Mouse (Mus musculus) neural tube, embryonic 12.5 days (tissue): Measurements from ENCODE around the gene Polr2g. TPM values are rescaled to one million over a fixed set of nuclear protein-coding genes. Genes with fewer than 3 reads are reported as not detected.

Source experiments
- ATAC-seq: fragments of 200-750 bp; cut with Nextera tagmentation; 2 replicates; pipeline ENCODE4 v1.8.0; 2017; ENCODE audit warnings: low read depth, mild to moderate bottlenecking, moderate TSS enrichment, moderate library complexity; ENCODE audit not compliant: low FRiP score
- H3K27ac ChIP-seq: fragments of 300-500 bp; sonication (generic); 2 replicates; pipeline ENCODE4 v1.5.1; 2016
- H3K27me3 ChIP-seq: fragments of 300-500 bp; sonication (generic); replicated peaks from 2 replicates; pipeline ENCODE4 v1.6.1; 2016; ENCODE audit warnings: mild to moderate bottlenecking
- H3K36me3 ChIP-seq: fragments of 300-500 bp; sonication (generic); 2 replicates; pipeline ENCODE4 v1.6.1; 2016; ENCODE audit warnings: mild to moderate bottlenecking
- H3K4me1 ChIP-seq: fragments of 300-500 bp; sonication (generic); 2 replicates; pipeline ENCODE4 v1.6.1; 2016
- H3K4me2 ChIP-seq: fragments of 300-500 bp; sonication (generic); replicated peaks from 2 replicates; pipeline ENCODE4 v1.6.1; 2016; ENCODE audit warnings: mild to moderate bottlenecking
- H3K4me3 ChIP-seq: fragments of 300-500 bp; sonication (generic); 2 replicates; pipeline ENCODE4 v1.5.1; 2016
- H3K9ac ChIP-seq: fragments of 300-500 bp; sonication (generic); 2 replicates; pipeline ENCODE4 v1.6.1; 2016; ENCODE audit warnings: mild to moderate bottlenecking
- H3K9me3 ChIP-seq: fragments of 300-500 bp; sonication (generic); 2 replicates; pipeline ENCODE4 v1.6.1; 2016; ENCODE audit warnings: mild to moderate bottlenecking
- WGBS: fragments of 180-500 bp; shearing (Covaris S2); methylation state at CpG from one replicate; pipeline ENCODE4 v1.1.7; 2016; 5-methylcytosine and 5-hydroxymethylcytosine counted together
- polyA plus RNA-seq: library from polyadenylated mRNA; unstranded; fragments of >200 nt; fragmentation: Nextera tagmentation; extraction: Ambion mirVana; gene quantifications from 2 replicates; pipeline ENCODE4 v1.2.1, GENCODE M21; 2016

The Polr2g gene
- polyA plus RNA-seq, 1 experiment from 2014 or later, result 152 TPM

DNA sequence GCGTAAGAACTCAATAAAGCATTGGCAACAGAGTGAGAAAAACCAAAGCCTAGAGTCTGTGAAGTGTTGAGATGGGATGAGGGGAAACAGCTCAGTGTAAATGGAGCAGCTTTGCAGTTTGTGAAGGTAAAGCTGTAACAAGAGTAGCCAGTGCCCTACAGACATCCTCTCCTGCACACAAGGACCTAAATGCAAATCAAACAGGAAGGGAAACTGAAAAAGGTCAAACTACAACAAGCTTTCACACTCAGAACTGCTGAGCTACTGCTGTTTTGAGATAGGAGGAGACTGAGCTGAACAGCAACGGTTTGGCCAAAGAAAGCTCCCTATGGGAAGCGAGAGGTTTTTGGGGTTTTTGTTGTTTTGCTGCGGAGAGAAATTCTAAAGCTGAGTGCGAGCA lies 8.4 kb upstream of the Polr2g start:
- peaks cover 60% of the 10 kb centered on the region for H3K36me3 ChIP-seq
- H3K4me1 ChIP-seq, result peaks cover 12% of the 10 kb centered on the region
- 96% methylated on average over 5 of the region's 5 CpGs for WGBS
- no peak overlapping the region for H3K27ac ChIP-seq
- no peak for ATAC-seq
- no peaks in the 10 kb centered on the region for H3K9me3 ChIP-seq
- H3K4me2 ChIP-seq, result no peak overlapping the region
- no peaks in the 10 kb centered on the region for H3K27me3 ChIP-seq
- no peak overlapping the region for H3K9ac ChIP-seq
- H3K4me3 ChIP-seq, result no peak overlapping the region

DNA sequence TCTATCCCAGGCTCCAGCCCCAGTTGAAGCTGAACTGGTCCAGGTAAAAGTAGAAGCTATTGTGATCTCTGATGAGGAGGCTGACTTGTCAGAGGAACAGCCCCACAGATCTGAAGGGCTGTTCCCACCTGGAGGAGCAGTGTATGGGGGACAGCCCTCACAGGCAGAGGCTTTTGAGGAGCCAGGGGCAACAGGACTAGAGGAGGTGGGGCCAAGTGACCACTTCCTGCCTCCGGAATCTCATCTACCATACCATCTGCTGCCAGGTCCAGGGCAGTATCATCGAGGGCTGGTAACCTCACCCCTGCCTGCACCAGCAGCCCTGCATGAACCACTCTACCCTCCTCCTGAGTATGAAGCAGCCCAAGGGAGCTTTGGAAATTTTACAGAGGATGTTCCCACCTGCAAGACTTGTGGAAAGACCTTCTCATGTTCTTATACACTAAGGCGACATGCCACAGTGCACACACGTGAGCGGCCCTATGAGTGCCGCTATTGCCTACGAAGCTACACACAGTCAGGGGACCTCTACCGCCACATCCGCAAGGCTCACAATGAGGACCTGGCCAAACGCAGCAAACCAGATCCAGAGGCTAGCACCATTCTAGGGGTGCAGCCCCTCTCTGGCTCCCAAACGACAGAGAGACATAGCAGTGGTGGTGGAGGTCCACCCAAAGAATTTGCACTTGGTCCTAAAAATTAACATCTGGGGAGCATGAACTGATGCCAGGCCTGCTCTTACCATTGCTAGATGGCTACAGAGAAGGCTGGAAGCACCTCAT lies 5.7 kb upstream of the Polr2g start:
- Histone ChIP-seq H3K27me3 (no peaks in the 10 kb centered on the region), H3K4me1 (peaks cover 15% of the 10 kb centered on the region), H3K9ac (no peak overlapping the region), H3K27ac (no peak overlapping the region), H3K36me3 (peaks cover 39% of the 10 kb centered on the region), H3K4me3 (no peak overlapping the region), H3K9me3 (no peaks in the 10 kb centered on the region), H3K4me2 (0 out of 2 replicates have a peak overlapping the region, but pooled peaks have one; percentile 73)
- 94% methylated on average over 11 of the region's 11 CpGs for WGBS
- ATAC-seq, result no peak

DNA sequence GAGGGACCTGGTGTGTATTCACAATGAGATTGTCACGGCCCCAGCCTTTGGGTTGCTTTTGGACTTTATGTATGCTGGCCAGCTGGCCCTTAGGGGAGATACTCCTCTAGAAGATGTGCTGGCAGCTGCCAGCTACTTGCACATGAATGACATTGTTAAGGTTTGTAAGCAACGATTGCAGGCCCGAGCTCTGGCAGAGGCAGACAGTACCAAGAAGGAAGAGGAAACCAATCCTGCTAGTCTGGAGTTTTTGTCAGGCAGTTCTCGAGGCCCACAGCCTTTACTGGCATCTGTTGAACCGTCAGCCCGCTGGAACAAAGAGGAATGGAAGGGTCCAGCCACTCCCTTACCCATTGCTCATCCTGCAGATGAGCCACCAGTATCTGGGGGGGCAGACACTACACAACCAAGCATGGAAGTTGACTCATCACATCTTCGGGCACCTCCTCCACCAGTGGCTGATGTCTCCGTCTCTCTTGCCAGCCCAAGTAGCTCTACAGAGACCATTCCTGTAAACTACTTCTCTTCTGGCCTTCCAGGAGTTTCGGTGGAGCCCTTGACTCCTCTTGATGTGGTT lies 4.9 kb upstream of the Polr2g start:
- Histone ChIP-seq H3K4me1 (peaks cover 15% of the 10 kb centered on the region), H3K9me3 (no peaks in the 10 kb centered on the region), H3K4me2 (peak overlapping the region; percentile 73), H3K36me3 (peaks cover 35% of the 10 kb centered on the region), H3K4me3 (no peak overlapping the region), H3K27me3 (no peaks in the 10 kb centered on the region), H3K9ac (no peak overlapping the region), H3K27ac (no peak overlapping the region)
- no peak for ATAC-seq
- WGBS, result 92% methylated on average over 9 of the region's 9 CpGs

DNA sequence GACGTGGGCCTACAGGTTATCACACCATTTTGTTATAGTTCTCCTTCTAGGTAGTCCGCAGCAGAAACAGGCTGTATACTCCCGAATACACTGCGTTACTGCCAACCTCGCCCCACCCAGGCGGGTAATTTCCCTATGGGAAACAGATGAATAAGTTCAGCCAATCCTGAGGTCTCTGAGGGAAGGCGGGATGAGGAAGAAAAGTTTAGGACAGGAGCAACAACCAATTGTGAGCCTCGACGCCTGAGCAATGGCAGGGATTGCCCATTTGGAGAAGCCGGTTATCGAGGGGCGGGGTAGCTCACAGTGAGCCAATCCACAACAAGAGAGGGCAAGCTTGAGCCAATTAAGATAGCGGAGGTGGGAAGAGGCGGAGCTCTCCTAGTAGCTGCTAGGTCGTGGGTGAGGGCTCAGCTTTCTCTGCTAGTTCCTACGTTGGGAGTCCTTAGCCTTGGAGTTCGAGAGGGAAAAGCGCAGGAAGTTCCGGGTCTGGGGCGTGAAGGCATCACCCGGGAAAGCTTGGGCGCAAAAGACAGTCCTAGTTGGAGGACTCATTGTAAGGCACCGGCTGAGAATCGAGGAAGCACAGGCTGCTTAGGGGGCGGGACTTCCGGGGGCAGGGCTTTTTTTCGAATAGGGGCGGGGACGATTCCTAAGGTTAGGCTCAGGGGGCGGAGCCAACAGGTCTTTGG lies 3.9 kb upstream of the Polr2g start, which contains the start of gene Zbtb3:
Gene Zbtb3 (plus strand): TSS at position 426 of the 692 bp plus-strand sequence.
- under 1% methylated on average over 30 of the region's 30 CpGs for WGBS
- Histone ChIP-seq H3K27ac (peak within 1 kb of the TSS; percentile 57; the same call in 1 of the 2 replicates), H3K4me1 (peaks cover 22% of the 10 kb centered on the region), H3K36me3 (peaks cover 26% of the 10 kb centered on the region), H3K9me3 (no peaks in the 10 kb centered on the region), H3K4me3 (peak within 1 kb of the TSS; percentile 54), H3K4me2 (peak within 1 kb of the TSS; percentile 73), H3K27me3 (no peaks in the 10 kb centered on the region), H3K9ac (peak within 1 kb of the TSS; percentile 51)
- peak; percentile 97 for ATAC-seq

DNA sequence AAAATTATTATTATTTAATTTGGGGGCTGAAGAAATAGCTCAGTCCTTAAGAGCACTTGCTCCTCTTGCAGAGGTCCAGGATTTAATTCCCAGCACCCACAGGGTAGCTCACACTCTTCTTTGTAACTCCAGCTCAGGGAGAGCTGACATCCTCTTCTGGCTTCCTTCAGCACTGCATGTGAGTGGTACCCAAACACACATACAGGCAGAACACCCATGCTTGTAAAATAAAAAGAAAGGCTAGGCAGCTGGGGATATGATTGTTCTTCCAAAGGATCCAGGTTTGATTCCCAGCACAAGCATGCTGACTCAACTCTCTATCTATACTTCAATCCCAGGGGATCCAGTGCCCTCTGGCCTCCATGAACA lies 554 bp upstream of the Polr2g start:
- Histone ChIP-seq H3K27me3 (no peaks in the 10 kb centered on the region), H3K9me3 (no peaks in the 10 kb centered on the region), H3K4me1 (peaks cover 24% of the 10 kb centered on the region), H3K4me2 (peak overlapping the region; percentile 82), H3K27ac (no peak overlapping the region), H3K4me3 (no peak overlapping the region), H3K9ac (no peak overlapping the region), H3K36me3 (peaks cover 21% of the 10 kb centered on the region)
- no peak for ATAC-seq

DNA sequence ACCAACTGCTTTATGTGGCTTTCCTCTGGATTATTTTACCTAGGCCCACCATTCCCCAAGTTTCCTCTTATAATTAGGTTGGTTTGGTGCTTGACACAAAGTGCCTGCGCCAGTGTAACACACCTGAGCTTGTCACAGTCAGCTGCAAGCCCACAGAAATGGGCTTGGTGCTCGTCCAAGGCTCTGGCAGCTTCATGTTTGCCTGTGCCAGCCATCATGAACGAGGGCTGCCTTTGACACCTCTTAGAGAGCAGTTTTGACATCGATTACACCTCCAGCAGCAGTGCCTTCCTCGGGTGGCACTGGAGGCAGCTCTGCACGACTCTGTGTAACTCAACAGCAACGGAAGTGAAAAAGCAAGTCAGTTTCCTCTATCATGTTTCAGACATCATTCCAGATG lies 8.2 kb downstream of the Polr2g start:
- H3K36me3 ChIP-seq, result peaks cover 34% of the 10 kb centered on the region
- no peak for ATAC-seq
- no peak overlapping the region for H3K27ac ChIP-seq
- peaks cover 16% of the 10 kb centered on the region; the same call in 1 of the 2 replicates for H3K4me1 ChIP-seq
- H3K27me3 ChIP-seq, result no peaks in the 10 kb centered on the region
- H3K4me3 ChIP-seq, result no peak overlapping the region
- no peak overlapping the region for H3K9ac ChIP-seq
- 88% methylated on average over 7 of the region's 7 CpGs for WGBS
- H3K9me3 ChIP-seq, result no peaks in the 10 kb centered on the region
- no peak overlapping the region for H3K4me2 ChIP-seq

DNA sequence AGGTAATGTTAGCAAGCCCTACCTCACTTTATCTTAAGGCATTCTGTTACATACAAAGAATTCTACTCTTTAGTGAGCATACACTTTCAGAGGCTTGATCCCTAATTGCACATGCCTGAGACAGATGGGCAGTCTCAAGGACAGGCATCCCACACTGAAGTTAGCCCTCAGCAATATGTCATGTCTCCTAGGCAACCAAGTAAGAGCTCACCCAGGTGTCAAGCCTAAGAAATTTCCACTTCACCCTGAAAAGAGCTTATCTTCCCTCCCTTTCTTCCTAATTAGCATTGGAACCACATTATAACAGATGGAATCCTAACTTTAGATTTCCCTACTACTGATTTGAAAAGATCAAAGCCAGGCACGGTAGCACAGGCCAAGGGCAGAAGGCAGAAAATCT lies 9.2 kb downstream of the Polr2g start:
- WGBS, result 36% methylated on average over 1 of the region's 1 CpGs
- H3K27me3 ChIP-seq, result no peaks in the 10 kb centered on the region
- no peak for ATAC-seq
- H3K4me3 ChIP-seq, result no peak overlapping the region
- no peak overlapping the region for H3K4me2 ChIP-seq
- H3K27ac ChIP-seq, result no peak overlapping the region
- H3K9ac ChIP-seq, result no peak overlapping the region
- H3K9me3 ChIP-seq, result no peaks in the 10 kb centered on the region
- H3K36me3 ChIP-seq, result peaks cover 24% of the 10 kb centered on the region
- peaks cover 18% of the 10 kb centered on the region; the same call in 1 of the 2 replicates for H3K4me1 ChIP-seq

DNA sequence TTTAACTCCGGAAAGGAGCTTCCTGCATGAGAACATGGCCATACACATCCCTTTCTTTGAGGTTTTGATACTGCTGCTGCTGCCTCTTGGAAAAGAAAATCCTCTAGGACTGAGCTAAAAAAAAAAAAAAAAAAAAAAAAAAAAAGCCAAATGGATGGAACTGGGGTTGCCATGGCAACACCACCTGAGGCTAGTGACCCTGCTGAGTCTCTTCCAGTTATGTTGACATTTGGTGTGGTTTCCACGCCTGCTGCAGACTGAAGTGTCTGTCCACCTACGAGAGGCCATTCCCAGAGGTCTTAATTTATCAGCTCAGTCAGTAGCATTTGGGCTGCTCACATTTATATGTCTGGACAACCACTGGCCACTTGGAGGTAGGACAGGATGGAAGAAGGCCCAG lies 9.9 kb downstream of the Polr2g start:
- H3K9ac ChIP-seq, result no peak overlapping the region
- WGBS, result 22% methylated on average over 3 of the region's 3 CpGs
- H3K4me1 ChIP-seq, result peaks cover 18% of the 10 kb centered on the region; the same call in 1 of the 2 replicates
- no peak overlapping the region for H3K4me3 ChIP-seq
- no peak overlapping the region for H3K27ac ChIP-seq
- no peaks in the 10 kb centered on the region for H3K27me3 ChIP-seq
- ATAC-seq, result no peak
- no peaks in the 10 kb centered on the region for H3K9me3 ChIP-seq
- H3K36me3 ChIP-seq, result peaks cover 24% of the 10 kb centered on the region
- no peak overlapping the region for H3K4me2 ChIP-seq

DNA sequence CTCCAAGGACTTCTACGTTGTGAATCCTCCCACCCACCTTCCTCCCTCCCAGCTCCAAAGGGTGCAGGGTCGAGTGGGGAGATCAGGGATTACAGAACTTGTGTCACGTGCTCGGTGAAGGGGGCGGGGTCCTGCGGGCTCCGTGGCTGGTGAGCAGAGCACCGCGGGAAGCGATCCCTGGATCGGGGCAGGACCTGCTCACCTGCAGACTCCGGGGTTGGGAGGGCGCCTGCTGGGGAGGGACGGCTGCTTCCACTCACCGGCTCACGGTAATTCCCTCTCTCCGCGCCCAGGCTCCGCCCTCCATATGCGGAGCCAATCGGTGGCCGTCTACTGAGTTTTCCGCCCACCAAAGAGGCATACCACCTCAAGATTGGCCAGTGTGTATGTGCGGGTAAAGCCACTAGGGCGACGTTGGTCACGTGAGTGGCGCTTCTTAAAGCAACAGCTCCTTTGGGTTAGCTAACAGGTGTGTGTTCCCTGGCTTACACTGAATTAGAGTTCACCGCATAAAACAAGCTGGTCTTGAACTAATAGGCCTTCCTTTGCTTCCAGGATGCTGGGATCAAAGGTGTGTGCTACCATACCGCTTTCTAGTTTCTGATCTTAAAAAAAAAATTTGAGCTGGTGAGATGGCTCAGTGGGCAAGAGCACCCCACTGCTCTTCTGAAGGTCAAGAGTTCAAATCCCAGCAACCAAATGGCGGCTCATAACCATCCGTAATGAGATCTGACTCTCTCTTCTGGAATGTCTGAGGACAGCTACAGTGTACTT lies 12.2 kb downstream of the Polr2g start, which contains the start of gene Taf6l:
Gene Taf6l (minus strand): TSS at position 410 of the 774 bp plus-strand sequence.
- Histone ChIP-seq H3K4me1 (peaks cover 18% of the 10 kb centered on the region; the same call in 1 of the 2 replicates), H3K36me3 (peaks cover 29% of the 10 kb centered on the region), H3K27ac (no peak within 1 kb of the TSS), H3K4me2 (peak within 1 kb of the TSS; percentile 68), H3K27me3 (no peaks in the 10 kb centered on the region), H3K9me3 (no peaks in the 10 kb centered on the region), H3K4me3 (peak within 1 kb of the TSS; percentile 74), H3K9ac (peak within 1 kb of the TSS; percentile 62)
- ATAC-seq, result peak; percentile 99
- WGBS, result under 1% methylated on average over 32 of the region's 32 CpGs

DNA sequence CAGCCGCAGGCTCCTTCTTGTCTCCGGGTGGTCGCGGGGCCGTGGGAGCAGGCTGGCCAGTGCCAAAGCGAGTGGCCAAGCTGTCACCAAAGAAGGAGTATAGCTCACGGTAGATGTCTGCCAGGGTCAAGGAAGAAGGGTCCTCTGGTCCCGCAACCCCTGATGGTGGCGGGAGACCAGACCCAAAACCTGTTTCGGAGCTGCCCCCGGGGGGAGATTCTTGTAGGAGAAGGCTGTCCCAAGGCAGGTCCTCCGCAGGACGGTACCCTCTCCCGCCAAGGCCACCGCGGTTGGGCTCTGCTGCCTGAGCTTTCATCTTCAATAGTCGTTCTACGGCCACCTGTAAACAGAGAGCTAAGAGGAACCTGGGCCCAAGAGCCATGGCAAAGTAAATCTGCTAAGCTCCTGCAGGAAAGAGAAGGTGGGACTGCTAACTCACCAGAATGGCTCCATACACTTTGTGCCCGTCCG lies 23.4 kb downstream of the Polr2g start:
- Histone ChIP-seq H3K27me3 (no peaks in the 10 kb centered on the region), H3K27ac (peak overlapping the region; percentile 98), H3K9me3 (no peaks in the 10 kb centered on the region), H3K4me1 (peaks cover 33% of the 10 kb centered on the region), H3K9ac (peak overlapping the region; percentile 93), H3K4me3 (peak overlapping the region; percentile 72), H3K4me2 (peak overlapping the region; percentile 94), H3K36me3 (peaks cover 34% of the 10 kb centered on the region)
- peak; percentile 41 for ATAC-seq
- WGBS, result 5% methylated on average over 20 of the region's 20 CpGs

DNA sequence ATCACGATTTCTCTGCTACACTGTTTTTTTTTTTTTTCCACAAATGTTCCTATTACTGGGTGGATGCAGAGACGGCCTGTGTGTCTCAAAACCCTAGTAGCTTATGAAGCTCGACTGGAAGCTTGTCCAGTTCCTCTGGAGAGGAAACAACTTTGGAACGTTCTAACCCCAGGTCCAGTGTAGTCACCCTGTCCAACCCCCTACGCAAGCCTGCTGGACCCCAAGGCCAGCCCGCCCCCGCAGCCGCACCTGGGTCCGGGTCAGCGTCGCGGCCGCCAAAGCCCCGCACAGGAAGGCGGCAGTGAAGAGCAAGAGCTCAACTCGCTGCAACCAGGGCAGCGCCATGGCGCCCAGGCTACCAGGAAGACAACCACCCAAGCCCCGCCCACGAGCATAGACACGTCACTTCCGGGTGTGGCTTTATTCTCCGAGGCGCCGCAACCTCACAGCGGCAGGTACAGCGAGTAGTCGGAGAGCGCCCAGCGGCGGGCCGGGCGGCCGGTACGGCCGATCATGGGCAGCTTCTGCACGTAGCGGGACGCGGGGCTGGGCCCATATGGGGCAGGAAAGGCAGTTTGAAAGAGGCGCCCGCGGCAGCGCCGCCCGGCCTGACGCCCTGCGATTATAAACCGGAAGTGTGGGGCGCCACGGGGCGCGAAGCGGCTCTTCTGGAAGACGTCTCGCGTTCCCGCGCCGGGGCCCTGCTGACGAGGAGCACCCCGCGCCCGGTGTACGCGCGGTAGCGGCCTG lies 24.1 kb downstream of the Polr2g start, which contains the start of gene Tmem179b:
Gene Tmem179b (minus strand): TSS at position 382 of the 750 bp plus-strand sequence.
- Histone ChIP-seq H3K4me3 (peak within 1 kb of the TSS; percentile 72), H3K27ac (peak within 1 kb of the TSS; percentile 98), H3K27me3 (no peaks in the 10 kb centered on the region), H3K9ac (peak within 1 kb of the TSS; percentile 93), H3K36me3 (peaks cover 36% of the 10 kb centered on the region), H3K9me3 (no peaks in the 10 kb centered on the region), H3K4me2 (peak within 1 kb of the TSS; percentile 94), H3K4me1 (peaks cover 33% of the 10 kb centered on the region)
- WGBS, result under 1% methylated on average over 68 of the region's 68 CpGs
- peak; percentile 92 for ATAC-seq
